Mouse (Mus musculus) kidney, embryonic 14.5 days (tissue): Measurements from ENCODE around the gene Shroom3. TPM values are rescaled to one million over a fixed set of nuclear protein-coding genes. Genes with fewer than 3 reads are reported as not detected.
A peak's percentile ranks its signal among the peaks of the same experiment; 100 is the strongest.

Experiments
- ATAC-seq: fragments of 200-750 bp; cut with Nextera tagmentation; 2 replicates; pipeline ENCODE4 v1.8.0; 2017; ENCODE audit warnings: moderate number of reproducible peaks, mild to moderate bottlenecking, moderate TSS enrichment, moderate library complexity; ENCODE audit not compliant: low FRiP score, low TSS enrichment
- H3K27ac ChIP-seq: fragments of 300-500 bp; sonication (generic); 2 replicates; pipeline ENCODE4 v1.5.1; 2014; ENCODE audit warnings: low read depth, mild to moderate bottlenecking, low read length, moderate library complexity, mixed read lengths
- H3K27me3 ChIP-seq: fragments of 300-500 bp; sonication (generic); 2 replicates; pipeline ENCODE4 v1.6.1; 2014; ENCODE audit warnings: mild to moderate bottlenecking, low read length; ENCODE audit not compliant: control insufficient read depth, insufficient read depth
- H3K36me3 ChIP-seq: fragments of 300-500 bp; sonication (generic); 2 replicates; pipeline ENCODE4 v1.6.1; 2014; ENCODE audit warnings: low read length, mixed read lengths; ENCODE audit not compliant: control insufficient read depth, insufficient read depth
- H3K4me1 ChIP-seq: fragments of 300-500 bp; sonication (generic); 2 replicates; pipeline ENCODE4 v1.6.1; 2014; ENCODE audit warnings: low read length, mixed read lengths; ENCODE audit not compliant: control insufficient read depth, insufficient read depth
- H3K4me2 ChIP-seq: fragments of 300-500 bp; sonication (generic); replicated peaks from 2 replicates; pipeline ENCODE4 v1.6.1; 2014; ENCODE audit warnings: low read depth, mild to moderate bottlenecking, low read length
- H3K4me3 ChIP-seq: fragments of 300-500 bp; sonication (generic); 2 replicates; pipeline ENCODE4 v1.5.1; 2014; ENCODE audit warnings: mild to moderate bottlenecking, low read length
- H3K9ac ChIP-seq: fragments of 300-500 bp; sonication (generic); 2 replicates; pipeline ENCODE4 v1.6.1; 2014; ENCODE audit warnings: low read depth, mild to moderate bottlenecking, low read length, moderate library complexity
- H3K9me3 ChIP-seq: fragments of 300-500 bp; sonication (generic); 2 replicates; pipeline ENCODE4 v1.6.1; 2016; ENCODE audit warnings: low read length; ENCODE audit not compliant: control insufficient read depth
- WGBS: fragments of 180-500 bp; shearing (Covaris S2); extraction: QIAGEN DNeasy Blood & Tissue Kit; methylation state at CpG from one replicate; pipeline ENCODE4 v1.1.7; 2014; 5-methylcytosine and 5-hydroxymethylcytosine counted together
- microRNA counts: library from miRNA; unstranded; fragments of <30 nt; microRNA quantifications from one replicate; lab custom pipeline; 2017
- microRNA-seq: library from miRNA; unstranded; fragments of <30 nt; microRNA quantifications from one replicate; pipeline ENCODE4, GENCODE M21; 2016
- polyA plus RNA-seq: library from polyadenylated mRNA; unstranded; fragments of >200 nt; fragmentation: Nextera tagmentation; extraction: Ambion mirVana; gene quantifications from 2 replicates; pipeline ENCODE4 v1.2.1, GENCODE M21; 2014

The Shroom3 gene
- polyA plus RNA-seq, 1 experiment from 2014 or later = 16.0 TPM

DNA sequence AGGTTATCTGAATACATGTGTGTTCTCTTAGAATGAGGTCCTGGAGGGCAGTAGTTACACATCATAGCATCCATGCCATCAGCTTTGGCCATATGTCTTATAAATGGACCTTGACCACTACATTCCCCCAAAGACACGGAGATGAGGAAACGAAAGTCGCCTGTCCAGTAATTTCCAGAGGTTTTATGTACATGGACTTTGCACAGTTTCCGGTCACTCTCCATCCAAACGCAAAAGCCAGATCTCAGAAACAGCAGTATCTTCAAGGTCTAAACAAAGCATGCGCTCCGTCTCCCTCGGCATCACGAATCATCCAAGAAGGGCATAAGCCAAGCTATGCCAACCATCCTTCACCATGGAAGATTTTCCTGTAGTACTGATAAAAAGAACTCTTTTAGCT is 325.0 kb downstream of the Shroom3 start:
- Histone ChIP-seq H3K9me3 (no peaks in the 10 kb centered on the region), H3K36me3 (no peaks in the 10 kb centered on the region), H3K4me1 (peaks cover 12% of the 10 kb centered on the region; the same call in 1 of the 2 replicates), H3K9ac (no peak overlapping the region), H3K4me2 (no peak overlapping the region), H3K4me3 (no peak overlapping the region), H3K27me3 (no peaks in the 10 kb centered on the region), H3K27ac (no peak overlapping the region)
- ATAC-seq = no peak
- 92% methylated on average over 9 of the region's 9 CpGs for WGBS

MicroRNAs encoded within 50 kb of the gene (microRNA counts, 519-probe panel; counts per million panel counts)
- microRNA mmu-miR-1961 (lab: Ali Mortazavi, UCI) = 3,506 counts per million, percentile 15 among the panel's probes with 10 or more counts

Small RNA genes within 50 kb of the gene (microRNA-seq; reads per million reads assigned to microRNA genes)
- gene Mir1961 = not detected

Other genes starting within 250 kb of the Shroom3 start
- gene Nup54, start 248.2 kb upstream of the Shroom3 start, polyA plus RNA-seq = 57.7 and 62.2 TPM in 2 replicates
- 5.7 and 7.1 TPM in 2 replicates for gene Scarb2, start 176.6 kb upstream of the Shroom3 start, polyA plus RNA-seq
- gene Fam47e, start 128.4 kb upstream of the Shroom3 start, polyA plus RNA-seq = not detected in 2 replicates
- gene Stbd1, start 80.4 kb upstream of the Shroom3 start, polyA plus RNA-seq = 16.1 and 22.4 TPM in 2 replicates
- gene Ccdc158, start 8.2 kb upstream of the Shroom3 start, polyA plus RNA-seq = 0.64 and 1.1 TPM in 2 replicates